Mouse (Mus musculus) hindbrain, embryonic 15.5 days (tissue): ENCODE measurements around the gene Apobec2. TPM values are rescaled to one million over a fixed set of nuclear protein-coding genes. Genes with fewer than 3 reads are reported as not detected.

Experiments used
- ATAC-seq: fragments of 200-750 bp; cut with Nextera tagmentation; 2 replicates; pipeline ENCODE4 v1.8.0; 2017; ENCODE audit warnings: low read depth, moderate number of reproducible peaks, moderate TSS enrichment; ENCODE audit not compliant: low FRiP score
- H3K27ac ChIP-seq: fragments of 300-500 bp; sonication (generic); replicated peaks from 2 replicates; pipeline ENCODE4 v1.5.1; 2015; ENCODE audit warnings: mild to moderate bottlenecking, inconsistent platforms
- H3K27me3 ChIP-seq: fragments of 300-500 bp; sonication (generic); 2 replicates; pipeline ENCODE4 v1.6.1; 2015; ENCODE audit warnings: control low read depth, inconsistent platforms
- H3K36me3 ChIP-seq: fragments of 300-500 bp; sonication (generic); 2 replicates; pipeline ENCODE4 v1.6.1; 2015; ENCODE audit warnings: control low read depth, inconsistent platforms
- H3K4me1 ChIP-seq: fragments of 300-500 bp; sonication (generic); replicated peaks from 2 replicates; pipeline ENCODE4 v1.6.1; 2015; ENCODE audit warnings: control low read depth, inconsistent platforms
- H3K4me2 ChIP-seq: fragments of 300-500 bp; sonication (generic); 2 replicates; pipeline ENCODE4 v1.6.1; 2015; ENCODE audit warnings: moderate library complexity, mild to moderate bottlenecking, inconsistent platforms
- H3K4me3 ChIP-seq: fragments of 300-500 bp; sonication (generic); 2 replicates; pipeline ENCODE4 v1.5.1; 2015; ENCODE audit warnings: mild to moderate bottlenecking, inconsistent platforms
- H3K9ac ChIP-seq: fragments of 300-500 bp; sonication (generic); 2 replicates; pipeline ENCODE4 v1.6.1; 2015; ENCODE audit warnings: inconsistent platforms
- H3K9me3 ChIP-seq: fragments of 300-500 bp; sonication (generic); 2 replicates; pipeline ENCODE4 v1.6.1; 2016; ENCODE audit warnings: control low read depth, inconsistent platforms
- WGBS: fragments of 180-500 bp; shearing (Covaris S2); methylation state at CpG from one replicate; pipeline ENCODE4 v1.1.7; 2015; 5-methylcytosine and 5-hydroxymethylcytosine counted together
- polyA plus RNA-seq: library from polyadenylated mRNA; unstranded; fragments of >200 nt; fragmentation: Nextera tagmentation; extraction: Ambion mirVana; gene quantifications from 2 replicates; pipeline ENCODE4 v1.2.1, GENCODE M21; 2015

The Apobec2 gene
- polyA plus RNA-seq, 1 experiment from 2014 or later: 0.65 TPM

DNA sequence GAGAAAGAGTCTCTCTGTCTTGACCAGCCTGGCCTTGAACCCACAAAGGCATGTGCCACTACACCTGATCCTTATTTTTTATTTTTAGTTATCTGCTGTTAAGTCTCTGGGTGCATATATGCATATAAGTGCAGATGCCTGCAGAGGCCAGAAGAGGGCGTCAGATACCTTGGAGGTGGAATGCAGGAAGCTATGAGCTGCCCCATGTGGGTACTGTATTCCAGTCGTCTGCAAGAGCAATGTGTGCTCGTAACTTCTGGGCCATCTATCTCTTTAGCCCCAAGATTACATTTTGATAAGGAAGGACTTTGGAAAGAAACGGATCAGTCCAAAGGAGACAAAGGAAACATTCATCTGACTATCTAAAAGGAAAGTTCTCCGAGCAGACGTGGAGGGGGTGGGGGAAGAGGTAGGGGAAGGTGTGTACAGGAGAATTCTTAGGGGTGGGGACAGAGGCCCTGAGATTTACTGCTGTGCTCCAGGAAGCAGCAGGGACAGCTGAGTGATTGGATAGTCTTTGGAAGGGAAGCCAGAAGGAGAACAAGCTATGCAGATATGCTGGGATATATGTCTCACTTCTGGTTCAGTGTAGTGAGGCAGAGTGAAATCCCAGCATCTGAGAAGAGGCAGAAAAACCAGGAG lies 1.1 kb upstream of the Apobec2 start:
- no peak overlapping the region for H3K9ac ChIP-seq
- 70% methylated on average over 6 of the region's 6 CpGs for WGBS
- H3K4me3 ChIP-seq: no peak overlapping the region
- H3K4me2 ChIP-seq: no peak overlapping the region
- H3K27me3 ChIP-seq: no peaks in the 10 kb centered on the region
- ATAC-seq: no peak
- H3K36me3 ChIP-seq: no peaks in the 10 kb centered on the region
- H3K9me3 ChIP-seq: no peaks in the 10 kb centered on the region
- H3K4me1 ChIP-seq: peaks cover 3% of the 10 kb centered on the region; the same call in 1 of the 2 replicates
- no peak overlapping the region for H3K27ac ChIP-seq

DNA sequence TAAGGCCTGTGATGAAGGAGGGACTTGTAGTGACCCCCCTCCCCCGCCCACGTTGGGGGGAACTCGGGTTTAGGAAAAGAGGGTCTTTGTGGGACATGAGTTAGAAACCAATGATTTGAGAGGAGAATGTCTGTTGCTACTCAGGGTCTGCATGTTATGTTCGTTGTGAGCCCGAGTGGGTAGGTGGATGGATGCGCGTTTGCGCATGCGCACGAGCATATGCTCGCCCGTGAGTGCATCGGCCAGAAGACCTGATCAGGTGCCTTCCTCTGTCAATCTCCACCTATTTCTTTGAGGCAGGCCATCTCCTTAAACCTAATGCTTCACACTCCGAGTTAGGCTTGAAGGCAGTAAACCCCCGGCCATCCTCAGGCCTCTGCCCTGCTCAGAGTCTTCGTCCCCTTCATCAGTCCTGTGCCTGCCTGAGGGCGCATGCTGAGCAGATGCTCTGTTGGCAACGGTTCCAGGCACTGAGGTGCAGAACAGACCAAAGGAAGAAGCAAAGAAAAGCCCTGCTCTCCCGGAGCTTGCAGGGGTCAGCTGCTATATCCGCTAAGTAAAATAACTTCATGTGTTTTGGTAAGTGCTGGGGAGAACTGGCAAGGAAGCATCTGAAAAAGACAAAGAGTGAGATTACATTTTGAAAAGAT lies 401 bp upstream of the Apobec2 start:
- ATAC-seq: no peak
- H3K4me2 ChIP-seq: no peak overlapping the region
- no peak overlapping the region for H3K9ac ChIP-seq
- H3K27me3 ChIP-seq: no peaks in the 10 kb centered on the region
- H3K4me1 ChIP-seq: peaks cover 3% of the 10 kb centered on the region; the same call in 1 of the 2 replicates
- H3K27ac ChIP-seq: no peak overlapping the region
- H3K36me3 ChIP-seq: no peaks in the 10 kb centered on the region
- H3K4me3 ChIP-seq: no peak overlapping the region
- no peaks in the 10 kb centered on the region for H3K9me3 ChIP-seq
- 76% methylated on average over 20 of the region's 20 CpGs for WGBS

DNA sequence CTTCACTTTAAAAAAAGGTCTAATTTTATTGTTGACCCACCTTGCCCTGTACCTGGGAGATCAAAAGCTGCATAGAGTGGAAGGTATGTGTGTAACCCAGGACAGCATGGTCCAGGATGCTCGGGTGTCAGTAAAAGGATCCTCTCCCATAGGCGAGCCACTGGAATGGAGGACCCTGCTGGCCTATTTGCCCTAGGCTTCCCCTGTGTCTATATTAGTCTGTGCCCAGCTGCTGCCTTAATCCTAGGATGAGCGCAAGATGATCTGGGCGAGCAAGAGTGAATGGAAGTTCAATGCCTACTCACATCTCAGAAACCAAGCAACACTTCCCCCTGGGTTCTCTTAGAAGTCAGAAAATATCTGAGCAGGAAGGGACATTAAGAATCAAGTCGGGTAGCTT lies 1.7 kb downstream of the Apobec2 start:
- Histone ChIP-seq H3K27ac (no peak overlapping the region), H3K4me2 (no peak overlapping the region), H3K4me3 (no peak overlapping the region), H3K4me1 (peaks cover 4% of the 10 kb centered on the region), H3K9ac (no peak overlapping the region), H3K9me3 (no peaks in the 10 kb centered on the region), H3K27me3 (no peaks in the 10 kb centered on the region), H3K36me3 (no peaks in the 10 kb centered on the region)
- no peak for ATAC-seq
- 77% methylated on average over 5 of the region's 5 CpGs for WGBS

DNA sequence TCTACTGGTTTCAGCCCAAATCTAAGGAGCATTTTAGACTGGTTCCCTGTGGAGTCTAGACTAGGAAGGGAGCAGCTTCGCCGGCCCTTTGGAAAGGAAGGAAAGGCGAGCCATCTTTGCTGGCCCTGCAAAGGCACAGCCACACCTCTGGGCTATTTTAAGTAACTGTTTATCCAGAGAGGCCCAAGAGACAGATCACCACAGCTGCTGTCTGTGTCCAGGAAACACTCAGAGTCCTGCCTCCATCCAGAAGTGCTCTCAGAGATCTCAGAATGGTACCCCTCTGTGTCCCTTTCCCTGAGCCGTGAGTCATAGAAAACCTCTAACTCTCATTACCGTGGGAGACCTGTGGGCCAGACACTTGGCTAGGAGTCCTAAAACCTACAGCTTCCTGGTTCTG lies 2.3 kb downstream of the Apobec2 start:
- Histone ChIP-seq H3K4me3 (no peak overlapping the region), H3K27me3 (no peaks in the 10 kb centered on the region), H3K4me1 (peaks cover 9% of the 10 kb centered on the region), H3K27ac (no peak overlapping the region), H3K4me2 (no peak overlapping the region), H3K36me3 (no peaks in the 10 kb centered on the region), H3K9ac (no peak overlapping the region), H3K9me3 (no peaks in the 10 kb centered on the region)
- WGBS: 71% methylated on average over 5 of the region's 5 CpGs
- no peak for ATAC-seq

DNA sequence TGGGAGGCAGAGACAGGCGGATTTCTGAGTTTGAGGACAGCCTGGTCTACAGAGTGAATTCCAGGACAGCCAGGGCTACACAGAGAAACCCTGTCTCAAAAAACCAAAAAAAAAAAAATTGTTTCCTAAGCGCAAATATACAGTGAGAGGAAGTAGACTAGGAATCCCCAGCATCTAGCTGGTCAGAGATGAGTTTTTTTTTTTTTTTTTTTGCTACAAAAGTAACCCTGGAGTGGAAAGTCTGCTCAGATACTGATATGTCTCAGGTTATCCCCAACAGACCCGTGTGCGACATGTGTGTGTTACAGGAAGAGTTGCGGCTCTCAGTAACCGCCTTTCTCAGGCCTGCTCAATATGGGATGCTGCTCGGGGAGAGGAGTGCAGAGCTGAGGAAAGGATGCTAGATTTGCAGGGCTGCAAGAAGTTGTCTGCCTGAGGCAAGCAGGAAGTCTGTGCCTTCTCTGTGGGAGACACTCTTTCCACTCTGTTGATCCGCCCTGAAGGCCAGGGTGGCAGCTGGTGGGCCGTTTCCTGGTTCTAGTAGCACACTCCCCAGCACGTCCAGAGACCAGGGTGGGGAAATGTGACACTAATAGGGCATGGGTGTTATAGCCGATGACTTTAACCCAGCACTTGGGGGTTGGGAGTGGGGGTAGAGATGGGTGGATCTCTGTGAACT lies 4.7 kb downstream of the Apobec2 start:
- no peaks in the 10 kb centered on the region for H3K27me3 ChIP-seq
- no peak for ATAC-seq
- H3K4me3 ChIP-seq: no peak overlapping the region
- 72% methylated on average over 11 of the region's 11 CpGs for WGBS
- H3K9ac ChIP-seq: no peak overlapping the region
- H3K4me2 ChIP-seq: no peak overlapping the region
- no peaks in the 10 kb centered on the region for H3K9me3 ChIP-seq
- no peak overlapping the region for H3K27ac ChIP-seq
- no peaks in the 10 kb centered on the region for H3K36me3 ChIP-seq
- peaks cover 9% of the 10 kb centered on the region for H3K4me1 ChIP-seq

DNA sequence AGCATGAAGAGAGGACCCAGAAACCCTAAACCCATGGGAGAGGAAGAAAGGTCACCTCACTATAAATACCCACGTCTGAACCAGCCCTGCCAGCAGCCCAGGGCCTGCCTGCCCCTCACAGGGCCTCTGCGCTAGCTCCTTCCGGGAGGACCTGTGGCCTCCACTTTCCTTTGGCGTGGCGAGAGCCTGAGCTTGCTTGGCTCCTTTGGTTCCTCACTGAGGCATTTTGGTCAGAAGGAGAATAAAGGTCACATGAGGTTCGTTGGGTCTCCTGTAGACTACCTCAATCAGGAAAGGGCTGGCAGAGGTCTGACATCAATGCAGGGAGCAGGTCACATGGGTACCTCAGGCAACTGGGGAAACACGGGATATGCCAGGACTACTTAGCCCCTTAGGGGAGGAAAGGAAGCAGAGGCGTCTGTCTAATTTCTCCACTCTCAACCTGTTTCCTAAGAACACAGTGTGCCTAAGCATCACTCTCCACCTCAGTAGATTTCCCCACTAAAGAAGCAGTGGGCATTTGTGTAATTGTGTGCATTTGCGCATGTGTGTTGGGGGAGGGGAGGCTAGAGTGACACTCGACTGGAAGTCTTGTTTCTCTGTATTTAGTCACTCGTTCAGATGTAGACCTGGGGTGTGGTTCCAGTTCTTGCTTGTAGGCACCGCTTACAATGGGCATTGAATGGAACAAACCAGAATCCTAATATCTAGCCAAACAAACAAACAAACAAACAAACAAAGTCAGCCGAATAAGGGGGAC lies 5.6 kb downstream of the Apobec2 start:
- H3K36me3 ChIP-seq: no peaks in the 10 kb centered on the region
- H3K9ac ChIP-seq: no peak overlapping the region
- no peak overlapping the region for H3K4me2 ChIP-seq
- no peaks in the 10 kb centered on the region for H3K9me3 ChIP-seq
- no peak for ATAC-seq
- no peak overlapping the region for H3K27ac ChIP-seq
- H3K27me3 ChIP-seq: no peaks in the 10 kb centered on the region
- WGBS: 74% methylated on average over 13 of the region's 13 CpGs
- H3K4me1 ChIP-seq: peaks cover 6% of the 10 kb centered on the region
- H3K4me3 ChIP-seq: no peak overlapping the region

DNA sequence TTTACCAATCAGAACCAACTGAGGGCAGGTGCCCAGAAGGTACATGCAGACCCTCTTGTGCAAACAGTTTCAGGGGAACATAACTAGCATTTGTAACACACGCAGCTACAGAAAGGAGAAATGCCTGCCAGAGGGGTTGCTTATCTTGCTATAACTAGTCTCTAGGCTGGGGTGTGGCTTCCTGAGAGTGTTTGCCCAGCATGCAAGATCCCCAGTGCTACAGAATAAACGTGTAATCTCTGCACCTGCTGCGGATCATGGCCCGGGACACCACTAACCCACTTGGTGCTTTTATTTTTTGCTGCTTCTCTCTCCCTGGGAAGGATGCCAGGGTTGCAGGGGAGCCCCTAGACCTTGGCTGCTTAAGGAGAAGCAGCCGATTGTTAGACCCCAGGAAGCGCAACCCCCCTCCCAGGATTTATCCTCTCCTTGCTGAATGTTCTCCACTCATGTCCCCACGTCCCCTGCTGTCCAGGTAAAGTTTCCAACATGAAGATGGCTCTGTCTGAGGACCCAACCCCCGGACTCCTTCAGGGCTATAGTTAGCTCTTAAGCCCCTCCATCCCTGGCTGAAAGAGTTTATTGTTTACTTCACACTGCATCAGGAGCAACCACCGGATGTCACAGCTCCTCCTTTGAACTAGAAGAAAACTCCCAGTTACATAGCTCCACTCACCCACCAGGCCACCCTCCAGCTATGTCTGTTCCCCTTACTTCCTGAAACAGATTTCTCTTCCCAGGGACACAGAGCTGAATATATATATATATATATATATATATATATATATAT lies 6.7 kb downstream of the Apobec2 start:
- WGBS: 52% methylated on average over 9 of the region's 9 CpGs
- H3K9me3 ChIP-seq: no peaks in the 10 kb centered on the region
- no peak overlapping the region for H3K4me3 ChIP-seq
- H3K9ac ChIP-seq: no peak overlapping the region
- H3K27me3 ChIP-seq: no peaks in the 10 kb centered on the region
- no peak for ATAC-seq
- no peak overlapping the region for H3K4me2 ChIP-seq
- H3K27ac ChIP-seq: no peak overlapping the region
- H3K36me3 ChIP-seq: no peaks in the 10 kb centered on the region
- H3K4me1 ChIP-seq: peaks cover 6% of the 10 kb centered on the region

DNA sequence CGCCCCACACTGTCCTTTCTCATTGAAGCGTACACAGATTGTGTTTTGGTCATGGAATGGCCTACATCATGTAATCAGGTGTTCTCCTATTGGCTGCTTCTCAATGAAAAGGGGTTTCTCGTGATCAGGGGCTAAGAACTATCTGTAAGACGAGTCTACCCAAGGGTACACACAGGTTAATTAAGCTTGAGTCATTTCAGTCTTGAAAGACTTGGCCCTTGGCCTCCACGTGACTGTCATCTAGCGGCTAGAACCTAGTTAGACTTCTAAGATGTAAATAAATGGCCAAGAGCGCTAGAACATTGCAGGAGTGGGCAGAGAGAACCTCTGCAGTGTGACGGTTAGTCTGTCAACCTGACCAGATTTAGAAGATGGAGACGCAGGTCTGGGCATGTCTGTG lies 8.5 kb downstream of the Apobec2 start:
- H3K4me3 ChIP-seq: no peak overlapping the region
- H3K27ac ChIP-seq: no peak overlapping the region
- peaks cover 6% of the 10 kb centered on the region for H3K4me1 ChIP-seq
- no peaks in the 10 kb centered on the region for H3K36me3 ChIP-seq
- ATAC-seq: no peak
- H3K27me3 ChIP-seq: no peaks in the 10 kb centered on the region
- H3K9ac ChIP-seq: no peak overlapping the region
- 89% methylated on average over 9 of the region's 9 CpGs for WGBS
- no peak overlapping the region for H3K4me2 ChIP-seq
- H3K9me3 ChIP-seq: no peaks in the 10 kb centered on the region

DNA sequence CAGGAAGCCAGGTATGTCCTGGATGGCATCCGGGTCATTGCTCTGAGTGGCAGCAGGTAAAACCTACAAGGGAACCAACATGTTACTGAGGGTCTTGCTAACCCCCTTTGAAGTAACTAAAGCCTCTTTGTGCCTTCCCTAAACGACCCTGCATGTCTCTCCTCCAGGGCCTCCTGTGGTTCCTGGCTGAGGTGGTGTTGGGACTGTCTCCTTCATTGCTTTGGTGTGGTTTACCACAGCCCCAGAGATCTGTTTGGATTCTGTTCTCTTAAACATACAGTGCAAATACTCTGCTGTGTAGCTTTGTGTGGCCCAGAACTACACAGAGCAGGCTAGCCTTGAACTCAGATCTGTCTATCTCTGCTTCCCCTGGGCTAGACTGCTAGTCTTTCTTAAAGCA lies 13.2 kb downstream of the Apobec2 start:
- ATAC-seq: no peak
- H3K9ac ChIP-seq: no peak overlapping the region
- WGBS: 78% methylated on average over 2 of the region's 2 CpGs
- no peaks in the 10 kb centered on the region for H3K27me3 ChIP-seq
- H3K9me3 ChIP-seq: no peaks in the 10 kb centered on the region
- H3K36me3 ChIP-seq: no peaks in the 10 kb centered on the region
- H3K4me2 ChIP-seq: no peak overlapping the region
- H3K4me1 ChIP-seq: no peaks in the 10 kb centered on the region
- no peak overlapping the region for H3K27ac ChIP-seq
- no peak overlapping the region for H3K4me3 ChIP-seq

DNA sequence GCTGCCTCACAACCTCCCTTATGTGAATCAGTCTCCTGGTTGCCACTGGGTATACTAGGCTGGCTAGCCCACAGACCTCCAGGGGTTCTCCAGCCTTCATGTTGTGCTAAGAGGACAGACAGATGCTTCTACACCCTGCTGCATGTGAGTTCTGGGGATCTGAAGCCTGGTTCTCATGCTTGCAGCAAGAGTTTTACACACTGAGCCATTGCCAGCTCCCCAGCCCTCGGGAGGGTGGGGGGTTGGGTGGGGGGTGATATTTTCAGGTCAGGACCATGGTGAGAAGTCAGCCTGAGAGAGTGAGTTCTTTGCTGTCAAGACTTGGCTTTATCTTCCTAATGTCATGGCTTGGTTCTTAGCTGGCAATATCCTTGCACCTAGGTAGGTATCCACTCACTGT lies 13.9 kb downstream of the Apobec2 start:
- Histone ChIP-seq H3K9me3 (no peaks in the 10 kb centered on the region), H3K36me3 (no peaks in the 10 kb centered on the region), H3K4me1 (no peaks in the 10 kb centered on the region), H3K9ac (no peak overlapping the region), H3K4me2 (no peak overlapping the region), H3K4me3 (no peak overlapping the region), H3K27ac (no peak overlapping the region), H3K27me3 (no peaks in the 10 kb centered on the region)
- ATAC-seq: no peak
- 94% methylated on average over 1 of the region's 1 CpGs for WGBS

DNA sequence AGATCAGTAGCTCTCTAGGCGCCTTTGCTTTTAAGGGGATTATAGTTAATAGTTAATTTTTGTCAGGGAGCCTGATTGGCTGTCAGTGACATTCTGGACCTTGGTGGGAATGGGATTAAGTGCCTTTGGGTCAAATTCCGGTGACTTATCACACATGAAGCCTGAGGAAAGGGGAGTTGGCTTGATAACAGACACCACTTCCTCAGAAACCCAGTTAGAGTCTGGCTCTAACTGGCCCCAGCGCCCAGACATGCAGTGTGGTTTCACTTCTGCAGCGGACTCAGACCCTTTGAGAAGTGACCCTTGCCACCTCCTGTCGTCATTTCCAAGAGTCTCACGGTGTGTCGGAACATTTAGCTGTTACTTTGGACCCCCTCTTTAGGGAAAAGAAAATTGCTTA lies 14.6 kb downstream of the Apobec2 start:
- H3K9ac ChIP-seq: no peak overlapping the region
- H3K4me1 ChIP-seq: no peaks in the 10 kb centered on the region
- no peaks in the 10 kb centered on the region for H3K27me3 ChIP-seq
- no peak overlapping the region for H3K4me3 ChIP-seq
- H3K4me2 ChIP-seq: no peak overlapping the region
- H3K36me3 ChIP-seq: no peaks in the 10 kb centered on the region
- no peaks in the 10 kb centered on the region for H3K9me3 ChIP-seq
- no peak overlapping the region for H3K27ac ChIP-seq
- WGBS: 91% methylated on average over 7 of the region's 7 CpGs
- ATAC-seq: no peak
